Mouse (Mus musculus) kidney, postnatal 25 days (tissue): ENCODE data around the gene Sh3bp5.

Source experiments
- DNase-seq, 2 experiments: peaks; one replicate each; pipeline ENCODE4 v3.0.0; 2021; ENCODE audit warnings: mixed read lengths in 2 of 2

Gene Sh3bp5

DNA sequence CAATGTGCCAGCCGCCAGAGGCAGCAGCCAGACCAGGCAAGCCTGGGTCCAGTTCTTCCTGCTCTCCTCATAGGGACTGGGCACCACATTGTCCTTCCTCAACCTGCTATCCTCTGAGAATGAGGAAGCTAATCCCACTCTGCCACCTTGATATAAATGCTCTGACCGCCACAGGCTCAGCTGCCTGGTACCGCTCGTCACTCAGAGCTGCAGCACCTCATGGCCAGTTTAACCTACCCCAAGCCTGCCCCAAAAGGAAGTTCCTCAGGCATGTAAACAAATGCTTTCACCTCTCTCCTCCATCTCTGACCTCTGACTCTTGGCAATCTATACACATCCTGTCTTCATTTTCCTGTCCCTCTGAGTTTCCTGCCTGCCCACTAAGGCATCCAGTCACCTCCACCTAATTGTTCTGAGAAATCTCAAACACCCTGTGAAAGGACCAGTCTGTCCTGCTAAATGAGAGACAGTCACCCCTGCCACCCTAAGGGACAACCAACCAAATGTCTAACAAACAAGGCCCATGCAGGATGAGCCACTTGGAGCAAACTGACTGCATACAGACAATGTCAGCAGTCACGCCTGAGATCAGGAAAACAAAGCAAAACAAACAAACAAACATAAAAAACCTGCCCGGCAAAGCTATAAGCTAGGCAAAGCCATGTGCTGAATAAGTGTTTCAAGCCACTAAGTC, 27.8 kb downstream of the Sh3bp5 start:
- peak in 1 of 2 experiments; percentile 64 for DNase-seq

DNA sequence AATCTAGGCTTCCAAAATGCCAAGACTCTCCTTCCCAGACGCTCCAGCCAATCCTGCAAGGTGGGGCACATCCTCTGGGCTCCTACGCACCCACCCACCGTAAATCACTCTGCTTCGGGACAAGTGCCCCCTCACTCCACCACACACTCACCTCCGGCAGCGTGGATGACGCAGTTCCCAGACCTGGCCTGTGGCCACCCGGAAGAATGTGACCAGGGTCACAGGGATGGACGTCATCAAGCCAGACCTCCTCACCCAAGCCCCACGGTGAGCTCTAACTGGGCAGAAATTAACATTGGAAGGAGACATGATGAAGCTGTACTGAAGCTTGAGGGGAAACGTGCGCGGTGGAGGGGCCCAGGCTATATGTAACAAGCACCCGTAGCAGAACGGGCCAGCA, 28.7 kb downstream of the Sh3bp5 start:
- peak; percentile 77 to 87 for DNase-seq

DNA sequence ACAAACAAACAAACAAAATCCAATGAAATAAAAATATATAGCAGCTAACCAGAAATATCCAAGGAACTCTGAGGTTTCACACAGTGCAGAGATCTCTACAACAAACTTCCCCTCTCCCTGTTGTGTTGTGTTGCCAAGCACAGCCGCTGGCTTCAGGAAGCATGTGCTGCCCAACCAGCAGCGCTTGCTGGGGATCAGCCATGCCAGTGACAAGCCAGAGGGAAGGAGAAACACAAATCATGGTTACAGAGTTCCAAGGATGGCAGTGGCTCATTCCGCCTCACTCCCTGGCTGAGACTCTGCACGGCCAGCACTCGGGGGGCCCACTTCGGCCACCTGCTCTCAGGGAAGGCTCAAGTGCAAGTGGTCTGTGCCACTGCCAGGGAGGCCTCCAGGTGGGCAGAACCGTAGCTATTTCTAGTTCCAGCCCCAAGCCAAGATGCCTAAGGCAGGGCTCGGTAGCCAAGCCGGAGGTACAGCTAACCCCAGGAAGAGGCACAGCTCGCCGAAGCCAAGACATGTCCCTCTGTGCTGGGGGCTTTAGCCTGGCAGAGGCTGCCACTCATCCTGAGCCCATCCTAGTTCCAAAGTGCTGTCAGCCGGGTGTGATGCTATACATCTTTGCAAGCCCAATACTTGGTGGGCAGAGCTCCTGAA, 29.6 kb downstream of the Sh3bp5 start:
- DNase-seq, result no peak

GRCm38 (mm10) chr14:31405652-31406051, 30.2 kb downstream of the Sh3bp5 start:
- no peak for DNase-seq

DNA sequence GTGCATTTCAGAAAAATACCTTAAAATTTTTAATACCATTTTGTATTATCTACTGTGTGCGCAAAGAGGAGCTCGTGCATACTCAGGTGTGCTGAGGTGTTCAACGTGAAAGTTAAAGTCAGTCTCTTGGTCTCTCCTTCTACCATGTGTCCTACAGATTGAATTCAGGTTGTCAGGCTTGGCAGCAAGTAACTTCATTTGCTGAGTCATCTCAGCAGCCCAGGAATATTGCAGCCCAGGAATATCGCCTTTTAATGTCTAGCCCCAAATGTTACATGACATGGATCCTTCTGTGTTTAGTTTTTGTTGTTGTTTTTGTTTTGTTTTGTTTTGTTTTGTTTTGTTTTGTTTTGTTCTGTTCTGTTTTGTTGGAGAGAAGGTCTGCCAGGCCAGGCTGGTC, 31.2 kb downstream of the Sh3bp5 start:
- DNase-seq, result no peak

DNA sequence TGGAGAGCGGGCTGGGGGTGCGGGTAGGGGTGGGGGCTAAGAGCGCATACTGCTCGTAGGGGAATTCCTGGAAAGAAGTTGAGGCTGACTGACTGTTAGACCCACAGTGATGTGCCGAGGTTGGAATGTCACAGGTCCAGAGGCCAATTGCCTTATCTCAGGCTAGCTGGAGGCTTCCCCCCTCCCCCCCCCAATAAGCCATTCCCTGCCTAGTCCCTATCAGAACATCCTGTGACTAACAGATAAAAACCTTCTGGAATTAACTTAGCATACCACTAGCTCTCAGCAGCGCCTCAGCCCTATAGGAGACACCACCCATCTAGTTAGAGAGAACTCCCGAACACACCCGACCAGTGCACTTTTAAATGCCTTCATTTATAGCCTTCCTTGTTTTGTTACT, 31.9 kb downstream of the Sh3bp5 start:
- no peak for DNase-seq

- no peak for DNase-seq
Observed at GRCm38 (mm10) chr14:31403556-31403955, 32.3 kb downstream of the Sh3bp5 start.

- no peak for DNase-seq
Observed at GRCm38 (mm10) chr14:31402693-31403092, 33.2 kb downstream of the Sh3bp5 start.

GRCm38 (mm10) chr14:31401918-31402427, 33.9 kb downstream of the Sh3bp5 start:
- no peak for DNase-seq

DNA sequence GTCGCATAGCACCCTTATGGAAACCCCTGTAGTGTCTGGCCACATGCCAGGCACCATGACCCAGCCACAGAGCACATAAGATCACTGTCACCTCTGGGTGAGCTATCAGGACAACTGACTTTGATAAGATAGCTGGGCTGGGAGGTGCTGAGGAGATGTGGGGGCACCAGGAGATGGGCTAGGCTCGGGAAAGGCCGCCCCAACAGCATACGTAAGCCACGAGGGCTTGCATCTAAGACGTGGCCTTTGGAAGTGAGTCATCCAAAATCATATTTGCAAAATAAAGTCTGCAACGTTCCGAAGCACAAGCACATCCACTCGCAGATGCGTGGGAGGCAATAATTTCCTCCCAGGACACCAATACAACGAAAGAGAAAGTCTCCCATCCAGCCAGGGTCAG, 35.0 kb downstream of the Sh3bp5 start:
- no peak for DNase-seq

GRCm38 (mm10) chr14:31400246-31400645, 35.6 kb downstream of the Sh3bp5 start:
- DNase-seq, result peak in 1 of 2 experiments; percentile 79

- no peak for DNase-seq
Observed at GRCm38 (mm10) chr14:31399271-31399670, 36.6 kb downstream of the Sh3bp5 start.

- DNase-seq, result no peak
Observed at GRCm38 (mm10) chr14:31398819-31399218, 37.1 kb downstream of the Sh3bp5 start.

- peak; percentile 82 to 93 for DNase-seq
Observed at GRCm38 (mm10) chr14:31397791-31398595, 37.9 kb downstream of the Sh3bp5 start.

DNA sequence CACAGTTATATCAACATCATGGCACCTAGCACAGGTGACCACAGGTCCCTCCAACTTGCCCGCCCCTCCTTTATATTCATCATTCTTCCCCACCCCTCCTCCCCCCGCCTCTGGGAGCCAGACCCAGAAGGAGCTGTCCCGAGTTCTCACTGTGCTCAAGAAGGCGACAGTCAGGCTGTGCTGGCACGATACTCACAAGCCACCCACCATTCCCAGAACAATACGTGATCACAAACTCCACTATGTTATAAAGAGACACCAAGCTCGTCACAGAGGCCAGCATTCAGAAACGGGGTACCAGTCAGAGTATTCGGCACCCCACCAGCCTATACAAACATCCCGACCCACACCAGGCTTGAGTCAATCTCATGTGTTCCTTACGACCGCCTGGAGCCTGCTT, 38.5 kb downstream of the Sh3bp5 start:
- no peak for DNase-seq

DNA sequence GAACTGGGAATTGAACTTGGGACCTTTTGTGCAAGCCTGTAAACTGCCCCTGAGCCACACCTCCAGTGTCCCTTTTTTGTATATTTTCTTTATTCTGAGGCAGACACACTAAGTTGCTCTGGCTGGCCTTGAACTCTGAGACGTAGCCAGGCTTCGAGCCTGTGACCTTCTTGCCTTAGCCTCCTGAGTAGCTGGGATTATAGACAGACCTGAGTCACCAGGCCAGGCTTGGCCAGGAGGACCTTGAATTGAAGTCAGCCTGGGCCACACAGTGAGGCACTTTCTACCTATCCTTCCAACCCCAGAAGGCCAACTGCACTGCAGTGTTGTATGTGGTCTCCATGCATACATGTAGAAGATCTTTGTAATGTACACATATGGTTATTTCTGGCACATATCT, 39.5 kb downstream of the Sh3bp5 start:
- DNase-seq, result no peak

- DNase-seq, result peak in 1 of 2 experiments; percentile 78
Observed at GRCm38 (mm10) chr14:31395629-31396199, 40.2 kb downstream of the Sh3bp5 start.

GRCm38 (mm10) chr14:31394822-31395532, 40.9 kb downstream of the Sh3bp5 start:
- no peak for DNase-seq

- DNase-seq, result peak in 1 of 2 experiments; percentile 71
Observed at GRCm38 (mm10) chr14:31393936-31394630, 41.8 kb downstream of the Sh3bp5 start.

- DNase-seq, result no peak
Observed at GRCm38 (mm10) chr14:31393546-31393890, 42.4 kb downstream of the Sh3bp5 start.

- peak in 1 of 2 experiments; percentile 31 for DNase-seq
Observed at GRCm38 (mm10) chr14:31392873-31393545, 42.9 kb downstream of the Sh3bp5 start.
